Mouse (Mus musculus): ENCODE measurements around the gene Slc43a3. TPM values are rescaled to one million over a fixed set of nuclear protein-coding genes. Genes with fewer than 3 reads are reported as not detected.

Gene Slc43a3
- polyA plus RNA-seq, 1 experiment: 62.2 TPM

- no peak overlapping the region for H3K4me3 ChIP-seq (ENCODE audit: insufficient read depth, low read depth, low read length)
- TF ChIP-seq POLR2A (IDR thresholded peaks at IDR 0.05; ENCODE audit: low read depth, low read length) (no peak), CTCF (conservative IDR thresholded peaks at IDR 0.05; ENCODE audit: insufficient read depth, insufficient read length, low read depth, low read length) (no peak)
- DNase-seq: no peak
- no peaks in the 10 kb centered on the region for H3K27me3 ChIP-seq (replicated peaks; ENCODE audit: control insufficient read depth, insufficient read depth, low read length)
- no peaks in the 10 kb centered on the region for H3K4me1 ChIP-seq (ENCODE audit: control insufficient read depth, insufficient read depth, low read length)
- no peak overlapping the region for H3K27ac ChIP-seq (ENCODE audit: insufficient read depth, low read depth, low read length)
- H3K36me3 ChIP-seq (ENCODE audit: control insufficient read depth, insufficient read depth, low read length): no peaks in the 10 kb centered on the region; the same call in 1 of the 2 replicates
- WGBS: 58% methylated on average over 2 of the region's 2 CpGs
Observed at GRCm38 (mm10) chr2:84948721-84949120, 12.3 kb downstream of the Slc43a3 start.

- no peaks in the 10 kb centered on the region for H3K27me3 ChIP-seq (replicated peaks; ENCODE audit: control insufficient read depth, insufficient read depth, low read length)
- WGBS: 90% methylated on average over 8 of the region's 8 CpGs
- no peak overlapping the region for H3K4me3 ChIP-seq (ENCODE audit: insufficient read depth, low read depth, low read length)
- no peaks in the 10 kb centered on the region; the same call in 1 of the 2 replicates for H3K36me3 ChIP-seq (ENCODE audit: control insufficient read depth, insufficient read depth, low read length)
- H3K4me1 ChIP-seq (ENCODE audit: control insufficient read depth, insufficient read depth, low read length): no peaks in the 10 kb centered on the region
- no peak for DNase-seq
- H3K27ac ChIP-seq (ENCODE audit: insufficient read depth, low read depth, low read length): no peak overlapping the region
- no peak for TF ChIP-seq CTCF (conservative IDR thresholded peaks at IDR 0.05; ENCODE audit: insufficient read depth, insufficient read length, low read depth, low read length)
- TF ChIP-seq POLR2A (IDR thresholded peaks at IDR 0.05; ENCODE audit: low read depth, low read length): no peak
Observed at GRCm38 (mm10) chr2:84951027-84951426, 14.6 kb downstream of the Slc43a3 start.

DNA sequence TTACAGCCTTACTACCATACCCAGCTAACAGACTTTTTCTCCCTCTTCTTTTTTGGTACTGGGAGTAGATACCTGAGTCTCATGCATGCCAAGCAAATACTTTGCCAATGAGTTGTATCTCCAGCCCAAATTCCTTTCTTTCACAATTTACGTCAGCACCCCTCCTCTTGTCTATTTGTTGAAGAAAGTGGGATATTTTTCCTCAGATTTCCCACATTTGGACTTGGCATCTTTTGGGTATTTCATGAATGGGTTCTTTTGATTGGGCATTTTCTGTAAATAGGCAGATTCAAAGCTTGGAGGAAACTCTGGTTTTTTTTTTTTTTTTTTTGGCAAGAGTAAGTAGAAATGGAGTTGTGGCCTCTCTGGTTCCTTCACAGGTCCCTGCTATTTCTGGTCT, 15.9 kb downstream of the Slc43a3 start:
- Histone ChIP-seq H3K4me1 (ENCODE audit: control insufficient read depth, insufficient read depth, low read length) (no peaks in the 10 kb centered on the region), H3K27ac (ENCODE audit: insufficient read depth, low read depth, low read length) (no peak overlapping the region), H3K27me3 (replicated peaks; ENCODE audit: control insufficient read depth, insufficient read depth, low read length) (no peaks in the 10 kb centered on the region), H3K36me3 (ENCODE audit: control insufficient read depth, insufficient read depth, low read length) (no peaks in the 10 kb centered on the region; the same call in 1 of the 2 replicates), H3K4me3 (ENCODE audit: insufficient read depth, low read depth, low read length) (no peak overlapping the region)
- WGBS: 88% methylated on average over 1 of the region's 1 CpGs
- no peak for TF ChIP-seq POLR2A (IDR thresholded peaks at IDR 0.05; ENCODE audit: low read depth, low read length)
- no peak for TF ChIP-seq CTCF (conservative IDR thresholded peaks at IDR 0.05; ENCODE audit: insufficient read depth, insufficient read length, low read depth, low read length)
- DNase-seq: no peak

GRCm38 (mm10) chr2:84952693-84953092, 16.3 kb downstream of the Slc43a3 start:
- Histone ChIP-seq H3K4me3 (ENCODE audit: insufficient read depth, low read depth, low read length) (no peak overlapping the region), H3K36me3 (ENCODE audit: control insufficient read depth, insufficient read depth, low read length) (no peaks in the 10 kb centered on the region; the same call in 1 of the 2 replicates), H3K27ac (ENCODE audit: insufficient read depth, low read depth, low read length) (no peak overlapping the region), H3K4me1 (ENCODE audit: control insufficient read depth, insufficient read depth, low read length) (no peaks in the 10 kb centered on the region), H3K27me3 (replicated peaks; ENCODE audit: control insufficient read depth, insufficient read depth, low read length) (no peaks in the 10 kb centered on the region)
- TF ChIP-seq POLR2A (IDR thresholded peaks at IDR 0.05; ENCODE audit: low read depth, low read length) (no peak), CTCF (conservative IDR thresholded peaks at IDR 0.05; ENCODE audit: insufficient read depth, insufficient read length, low read depth, low read length) (no peak)
- no peak for DNase-seq
- 78% methylated on average over 4 of the region's 4 CpGs for WGBS

DNA sequence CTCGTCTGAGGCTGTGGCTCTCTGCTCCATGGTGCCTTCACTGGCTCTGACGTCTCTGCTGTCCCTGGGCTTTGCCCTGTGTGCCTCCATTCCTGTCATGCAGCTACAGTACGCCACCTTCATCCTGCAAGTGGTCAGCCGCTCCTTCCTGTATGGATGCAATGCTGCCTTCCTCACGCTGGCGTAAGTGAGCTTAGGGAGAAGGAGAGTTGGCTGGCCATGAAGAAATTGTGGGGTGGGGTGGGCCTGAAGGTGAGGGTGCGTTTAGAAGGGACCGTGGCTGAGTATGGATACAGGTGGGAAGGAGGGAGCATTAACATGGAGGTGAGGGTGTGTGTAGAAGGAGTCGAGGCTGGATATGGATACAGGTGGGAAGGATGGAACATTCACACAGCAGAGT, 19.1 kb downstream of the Slc43a3 start:
- no peak for TF ChIP-seq POLR2A (IDR thresholded peaks at IDR 0.05; ENCODE audit: low read depth, low read length)
- no peak for TF ChIP-seq CTCF (conservative IDR thresholded peaks at IDR 0.05; ENCODE audit: insufficient read depth, insufficient read length, low read depth, low read length)
- no peak for DNase-seq
- Histone ChIP-seq H3K4me3 (ENCODE audit: insufficient read depth, low read depth, low read length) (no peak overlapping the region), H3K36me3 (ENCODE audit: control insufficient read depth, insufficient read depth, low read length) (no peaks in the 10 kb centered on the region), H3K4me1 (ENCODE audit: control insufficient read depth, insufficient read depth, low read length) (no peaks in the 10 kb centered on the region), H3K27ac (ENCODE audit: insufficient read depth, low read depth, low read length) (no peak overlapping the region), H3K27me3 (replicated peaks; ENCODE audit: control insufficient read depth, insufficient read depth, low read length) (no peaks in the 10 kb centered on the region)
- WGBS: 91% methylated on average over 9 of the region's 9 CpGs

DNA sequence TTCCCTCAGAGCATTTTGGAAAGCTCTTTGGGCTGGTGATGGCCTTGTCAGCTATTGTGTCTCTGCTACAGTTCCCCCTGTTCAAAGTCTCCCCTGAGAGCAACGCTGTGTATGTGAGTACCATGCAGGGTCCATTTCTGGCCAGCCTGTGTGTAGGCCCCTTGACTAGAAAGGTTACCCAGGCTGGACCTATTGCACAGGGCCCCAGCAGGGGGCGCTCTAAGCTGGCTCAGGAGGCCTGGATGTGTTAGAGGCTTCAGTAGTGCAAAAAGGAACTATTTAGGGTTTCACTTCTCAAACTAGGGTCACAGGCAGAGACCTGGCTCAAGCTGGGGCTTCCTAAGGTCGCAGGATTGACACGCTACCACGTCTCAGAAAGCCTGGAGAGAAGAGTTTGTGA, 19.9 kb downstream of the Slc43a3 start:
- Histone ChIP-seq H3K27ac (ENCODE audit: insufficient read depth, low read depth, low read length) (no peak overlapping the region), H3K4me1 (ENCODE audit: control insufficient read depth, insufficient read depth, low read length) (no peaks in the 10 kb centered on the region), H3K36me3 (ENCODE audit: control insufficient read depth, insufficient read depth, low read length) (no peaks in the 10 kb centered on the region), H3K4me3 (ENCODE audit: insufficient read depth, low read depth, low read length) (no peak overlapping the region), H3K27me3 (replicated peaks; ENCODE audit: control insufficient read depth, insufficient read depth, low read length) (no peaks in the 10 kb centered on the region)
- TF ChIP-seq POLR2A (IDR thresholded peaks at IDR 0.05; ENCODE audit: low read depth, low read length) (no peak), CTCF (conservative IDR thresholded peaks at IDR 0.05; ENCODE audit: insufficient read depth, insufficient read length, low read depth, low read length) (peak; percentile 83)
- peak; percentile 56 for DNase-seq
- whole genome bisulfite sequencing: 45% methylated on average over 5 of the region's 5 CpGs

DNA sequence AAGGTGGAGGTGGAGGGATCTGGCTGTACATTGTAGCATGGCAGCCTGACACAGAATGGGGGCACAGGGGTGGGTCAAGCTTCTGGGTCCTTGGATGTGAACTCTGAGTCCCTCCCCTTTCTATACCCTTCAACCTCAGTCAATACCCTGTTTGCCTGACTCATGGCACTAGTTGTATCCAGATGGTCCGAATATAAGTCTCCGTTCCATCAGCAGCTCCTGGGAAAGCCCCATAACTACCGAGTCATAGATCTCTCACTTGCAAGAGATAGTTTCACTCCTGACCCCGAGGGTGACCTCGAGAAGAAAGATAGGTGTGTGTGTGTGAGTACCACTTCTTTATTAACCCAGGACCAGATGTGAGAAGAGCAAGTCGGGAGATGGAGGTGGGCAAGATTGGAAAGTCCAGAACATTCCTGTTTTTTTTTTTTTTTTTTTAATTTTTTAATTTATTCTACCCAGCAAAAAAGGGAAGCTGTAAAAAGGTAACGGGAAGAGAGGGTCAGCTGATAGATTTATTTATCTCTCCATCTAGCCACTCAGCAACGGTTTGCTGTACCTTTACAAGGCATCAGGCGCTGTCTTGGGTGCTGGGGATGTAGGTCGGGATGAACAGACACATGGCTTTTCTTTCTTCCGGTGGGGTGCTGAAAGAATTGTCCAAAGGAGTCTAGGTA, 22.3 kb downstream of the Slc43a3 start:
- Histone ChIP-seq H3K27ac (ENCODE audit: insufficient read depth, low read depth, low read length) (no peak overlapping the region), H3K27me3 (replicated peaks; ENCODE audit: control insufficient read depth, insufficient read depth, low read length) (no peaks in the 10 kb centered on the region), H3K4me1 (ENCODE audit: control insufficient read depth, insufficient read depth, low read length) (no peaks in the 10 kb centered on the region), H3K4me3 (ENCODE audit: insufficient read depth, low read depth, low read length) (no peak overlapping the region), H3K36me3 (ENCODE audit: control insufficient read depth, insufficient read depth, low read length) (no peaks in the 10 kb centered on the region)
- TF ChIP-seq POLR2A (IDR thresholded peaks at IDR 0.05; ENCODE audit: low read depth, low read length) (no peak), CTCF (conservative IDR thresholded peaks at IDR 0.05; ENCODE audit: insufficient read depth, insufficient read length, low read depth, low read length) (no peak)
- DNase-seq: no peak
- whole genome bisulfite sequencing: 88% methylated on average over 11 of the region's 11 CpGs

Data from kidney, adult 2 months (tissue).